Mouse (Mus musculus) MEL (cell line): Measurements from ENCODE around the gene Sgcd. TPM values are rescaled to one million over a fixed set of nuclear protein-coding genes. Genes with fewer than 3 reads are reported as not detected.

ENCODE experiments used
- DNase-seq: peaks from one replicate; pipeline ENCODE4 v3.0.0; 2011; ENCODE audit warnings: low read depth, low spot score
- H3K27ac ChIP-seq: 2 replicates; pipeline ENCODE4 v1.5.1; 2012; ENCODE audit warnings: low read depth, mild to moderate bottlenecking, control low read depth, low read length, moderate library complexity; ENCODE audit not compliant: control insufficient read depth
- H3K27me3 ChIP-seq, 2 experiments: fragments of 150-350 bp in 1 of 2; sonication (generic) in 1 of 2; 2 replicates each; pipeline ENCODE4 v1.6.1; 2012; ENCODE audit warnings: low read length in 2 of 2, mild to moderate bottlenecking in 2 of 2, improper control_type of control experiment in 1 of 2, moderate library complexity in 1 of 2; ENCODE audit not compliant: insufficient read depth in 2 of 2, control insufficient read depth in 1 of 2
- H3K36me3 ChIP-seq, 2 experiments: 2 replicates each; pipeline ENCODE4 v1.6.1; 2012 to 2014; ENCODE audit warnings: low read length in 2 of 2, improper control_type of control experiment in 1 of 2, inconsistent platforms in 1 of 2, mild to moderate bottlenecking in 1 of 2; ENCODE audit not compliant: insufficient read depth in 2 of 2, control insufficient read depth in 1 of 2
- H3K4me1 ChIP-seq, 2 experiments: fragments of 150-350 bp in 1 of 2; sonication (generic) in 1 of 2; 2 replicates each; pipeline ENCODE4 v1.6.1; 2012; ENCODE audit warnings: low read length in 2 of 2, improper control_type of control experiment in 1 of 2, mild to moderate bottlenecking in 1 of 2; ENCODE audit not compliant: insufficient read depth in 2 of 2, control insufficient read depth in 1 of 2
- H3K4me3 ChIP-seq, 2 experiments: fragments of 150-350 bp in 1 of 2; sonication (generic) in 1 of 2; 2 replicates each; pipeline ENCODE4 v1.5.1; 2012; ENCODE audit warnings: low read depth in 2 of 2, low read length in 2 of 2, mild to moderate bottlenecking in 2 of 2, moderate library complexity in 2 of 2, control low read depth in 1 of 2, improper control_type of control experiment in 1 of 2; ENCODE audit not compliant: control insufficient read depth in 1 of 2, insufficient read depth in 1 of 2
- H3K79me2 ChIP-seq: 2 replicates; pipeline ENCODE4 v1.6.1; 2012; ENCODE audit warnings: mild to moderate bottlenecking, low read length, moderate library complexity; ENCODE audit not compliant: control insufficient read depth, poor library complexity, insufficient read depth
- H3K9ac ChIP-seq: 2 replicates; pipeline ENCODE4 v1.6.1; 2012; ENCODE audit warnings: low read depth, mild to moderate bottlenecking, control low read depth, low read length, moderate library complexity; ENCODE audit not compliant: control insufficient read depth, poor library complexity, severe bottlenecking
- H3K9me3 ChIP-seq: fragments of 150-350 bp; sonication (generic); replicated peaks from 2 replicates; pipeline ENCODE4 v1.6.1; 2012; ENCODE audit warnings: mild to moderate bottlenecking, low read length, improper control_type of control experiment, moderate library complexity; ENCODE audit not compliant: insufficient read depth
- BHLHE40 ChIP-seq: IDR thresholded peaks from 2 replicates; pipeline ENCODE4 v1.6.1; 2012; ENCODE audit warnings: low read depth, mild to moderate bottlenecking, inconsistent platforms, low read length, improper control_type of control experiment, borderline replicate concordance
- CHD1 ChIP-seq: IDR thresholded peaks from 2 replicates; pipeline ENCODE4 v1.6.1; 2012; ENCODE audit warnings: low read depth, mild to moderate bottlenecking, inconsistent platforms, low read length, improper control_type of control experiment
- CHD2 ChIP-seq: IDR thresholded peaks from 2 replicates; pipeline ENCODE4 v1.6.1; 2011; ENCODE audit warnings: low read length, improper control_type of control experiment
- CTCF ChIP-seq, 3 experiments: IDR thresholded peaks in 2 of 3; conservative IDR thresholded peaks in 1 of 3; 2 replicates each; pipeline ENCODE4 v1.5.1; 2011 to 2012; ENCODE audit warnings: low read length in 3 of 3, low read depth in 2 of 3, mild to moderate bottlenecking in 2 of 3, improper control_type of control experiment in 1 of 3, inconsistent platforms in 1 of 3, mixed read lengths in 1 of 3, moderate library complexity in 1 of 3; ENCODE audit not compliant: control insufficient read depth in 1 of 3, insufficient read depth in 1 of 3, poor library complexity in 1 of 3, severe bottlenecking in 1 of 3
- ELF1 ChIP-seq: IDR thresholded peaks from 2 replicates; pipeline ENCODE4 v1.6.1; 2014; ENCODE audit warnings: low read depth, mild to moderate bottlenecking, inconsistent platforms, low read length, improper control_type of control experiment, moderate library complexity
- ETS1 ChIP-seq: IDR thresholded peaks from 2 replicates; pipeline ENCODE4 v1.6.1; 2012; ENCODE audit warnings: low read depth, mild to moderate bottlenecking, inconsistent platforms, low read length, improper control_type of control experiment, moderate library complexity
- JUND ChIP-seq: IDR thresholded peaks from 2 replicates; pipeline ENCODE4 v1.6.1; 2011; ENCODE audit warnings: low read depth, mild to moderate bottlenecking, improper control_type of control experiment, low read length
- KAT2A ChIP-seq: conservative IDR thresholded peaks from 2 replicates; pipeline ENCODE4 v1.6.1; 2012; ENCODE audit warnings: low read depth, low read length, improper control_type of control experiment, inconsistent platforms
- MAFK ChIP-seq: IDR thresholded peaks from 2 replicates; pipeline ENCODE4 v1.6.1; 2011; ENCODE audit warnings: low read depth, mild to moderate bottlenecking, low read length, improper control_type of control experiment, borderline replicate concordance
- MAX ChIP-seq: IDR thresholded peaks from 2 replicates; pipeline ENCODE4 v1.6.1; 2011; ENCODE audit warnings: low read length, improper control_type of control experiment
- MXI1 ChIP-seq: IDR thresholded peaks from 2 replicates; pipeline ENCODE4 v1.6.1; 2011; ENCODE audit warnings: mild to moderate bottlenecking, low read depth, low read length, improper control_type of control experiment
- MYC ChIP-seq: IDR thresholded peaks from 2 replicates; pipeline ENCODE4 v1.6.1; 2011; ENCODE audit warnings: low read depth, mild to moderate bottlenecking, low read length, improper control_type of control experiment, moderate library complexity
- NELFE ChIP-seq: IDR thresholded peaks from 2 replicates; pipeline ENCODE4 v1.6.1; 2011; ENCODE audit warnings: low read depth, low read length, improper control_type of control experiment
- POLR2AphosphoS2 ChIP-seq: IDR thresholded peaks from 2 replicates; pipeline ENCODE4 v1.6.1; 2011; ENCODE audit warnings: low read length, improper control_type of control experiment
- POLR2AphosphoS5 ChIP-seq: IDR thresholded peaks from 2 replicates; pipeline ENCODE4 v1.6.1; 2012; ENCODE audit warnings: low read depth, borderline replicate concordance, mild to moderate bottlenecking, inconsistent platforms, low read length, moderate library complexity, mixed read lengths
- RAD21 ChIP-seq: IDR thresholded peaks from 2 replicates; pipeline ENCODE4 v1.6.1; 2011; ENCODE audit warnings: mild to moderate bottlenecking, low read depth, low read length, improper control_type of control experiment
- RCOR1 ChIP-seq: IDR thresholded peaks from 2 replicates; pipeline ENCODE4 v1.6.1; 2012; ENCODE audit warnings: low read depth, mild to moderate bottlenecking, inconsistent platforms, low read length, improper control_type of control experiment
- SMC3 ChIP-seq: IDR thresholded peaks from 2 replicates; pipeline ENCODE4 v1.6.1; 2011; ENCODE audit warnings: low read depth, low read length, improper control_type of control experiment
- UBTF ChIP-seq: IDR thresholded peaks from 2 replicates; pipeline ENCODE4 v1.6.1; 2012; ENCODE audit warnings: low read depth, mild to moderate bottlenecking, inconsistent platforms, low read length, improper control_type of control experiment, moderate library complexity, borderline replicate concordance; ENCODE audit not compliant: insufficient read depth
- USF1 ChIP-seq: IDR thresholded peaks from 2 replicates; pipeline ENCODE4 v1.6.1; 2014; ENCODE audit warnings: low read depth, mild to moderate bottlenecking, inconsistent platforms, low read length, improper control_type of control experiment, moderate library complexity
- USF2 ChIP-seq, 2 experiments: IDR thresholded peaks; 2 replicates each; pipeline ENCODE4 v1.6.1; 2011 to 2012; ENCODE audit warnings: improper control_type of control experiment in 2 of 2, low read length in 2 of 2, borderline replicate concordance in 1 of 2, inconsistent platforms in 1 of 2, low read depth in 1 of 2, mild to moderate bottlenecking in 1 of 2; ENCODE audit not compliant: insufficient read depth in 1 of 2
- ZC3H11A ChIP-seq: IDR thresholded peaks from 2 replicates; pipeline ENCODE4 v1.6.1; 2012; ENCODE audit warnings: low read depth, mild to moderate bottlenecking, inconsistent platforms, low read length, improper control_type of control experiment
- ZMIZ1 ChIP-seq: IDR thresholded peaks from 2 replicates; pipeline ENCODE4 v1.6.1; 2012; ENCODE audit warnings: low read depth, mild to moderate bottlenecking, inconsistent platforms, low read length, improper control_type of control experiment, moderate library complexity
- ZNF384 ChIP-seq: IDR thresholded peaks from 2 replicates; pipeline ENCODE4 v1.6.1; 2012; ENCODE audit warnings: low read depth, mild to moderate bottlenecking, inconsistent platforms, low read length, improper control_type of control experiment
- polyA plus RNA-seq, 2 experiments: library from polyadenylated mRNA; stranded (reverse) in 1 of 2; unstranded in 1 of 2; fragments of >175 nt in 1 of 2; fragments of >200 nt in 1 of 2; gene quantifications; 2 replicates each; pipeline versions ENCODE4 v1.2.1 to v1.2.4; 2012; ENCODE audit warnings: low replicate concordance in 2 of 2, low read depth in 1 of 2; ENCODE audit not compliant: insufficient read length in 2 of 2, insufficient read depth in 1 of 2, missing spikeins in 1 of 2
- total RNA-seq: library from RNA; depleted of rRNA; stranded (reverse); fragments of 300-350 nt; gene quantifications from 2 replicates; pipeline ENCODE4 v1.2.3, GENCODE M21; 2012

The Sgcd gene
- total and polyA plus RNA-seq, 3 experiments = not detected

- Histone ChIP-seq H3K4me1 (no peaks in the 10 kb centered on the region), H3K36me3 (no peaks in the 10 kb centered on the region), H3K9me3 (no peaks in the 10 kb centered on the region), H3K79me2 (no peaks in the 10 kb centered on the region), H3K9ac (no peak overlapping the region), H3K27ac (no peak overlapping the region), H3K4me3 (no peak overlapping the region), H3K27me3 (no peaks in the 10 kb centered on the region)
- no peak for TF ChIP-seq SMC3
- no peak for TF ChIP-seq KAT2A
- TF ChIP-seq ELF1 = no peak
- TF ChIP-seq ZC3H11A = no peak
- TF ChIP-seq JUND = no peak
- no peak for TF ChIP-seq USF1
- no peak for TF ChIP-seq CTCF (IDR thresholded peaks at IDR 0.05 in 2 of 3, conservative IDR thresholded peaks at IDR 0.05 in 1 of 3; ENCODE audit: control insufficient read depth in 1 of 3, insufficient read depth in 1 of 3, low read depth in 2 of 3, low read length in 3 of 3, poor library complexity in 1 of 3, severe bottlenecking in 1 of 3)
- no peak for TF ChIP-seq UBTF
- TF ChIP-seq POLR2AphosphoS5 = no peak
- no peak for TF ChIP-seq RCOR1
- TF ChIP-seq RAD21 = no peak
- TF ChIP-seq MAFK = no peak
- no peak for TF ChIP-seq NELFE
- TF ChIP-seq USF2 (IDR thresholded peaks at IDR 0.05; ENCODE audit: borderline replicate concordance in 1 of 2, insufficient read depth in 1 of 2, low read depth in 1 of 2, low read length in 2 of 2) = no peak
- no peak for TF ChIP-seq MAX
- TF ChIP-seq POLR2AphosphoS2 = no peak
- no peak for TF ChIP-seq ETS1
- no peak for TF ChIP-seq MYC
- TF ChIP-seq ZMIZ1 = no peak
- DNase-seq = no peak
Observed at GRCm38 (mm10) chr11:47050390-47050789, 938.4 kb downstream of the Sgcd start.

- Histone ChIP-seq H3K9ac (no peak overlapping the region), H3K36me3 (no peaks in the 10 kb centered on the region), H3K4me1 (no peaks in the 10 kb centered on the region), H3K27ac (no peak overlapping the region), H3K79me2 (no peaks in the 10 kb centered on the region), H3K9me3 (no peaks in the 10 kb centered on the region), H3K27me3 (no peaks in the 10 kb centered on the region), H3K4me3 (no peak overlapping the region)
- DNase-seq = no peak
- TF ChIP-seq USF2 (IDR thresholded peaks at IDR 0.05; ENCODE audit: borderline replicate concordance in 1 of 2, insufficient read depth in 1 of 2, low read depth in 1 of 2, low read length in 2 of 2) = no peak
- TF ChIP-seq BHLHE40 = no peak
- no peak for TF ChIP-seq MXI1
- TF ChIP-seq SMC3 = no peak
- TF ChIP-seq CHD2 = no peak
- no peak for TF ChIP-seq ZNF384
- TF ChIP-seq CHD1 = no peak
Observed at GRCm38 (mm10) chr11:47049756-47050155, 939.0 kb downstream of the Sgcd start.
